Mouse (Mus musculus) ES-Bruce4 (cell line): ENCODE measurements around the gene Kcnk2.

ENCODE experiments used
- CTCF ChIP-seq: IDR thresholded peaks from one replicate; pipeline ENCODE4 v1.8.1; 2011; ENCODE audit warnings: low read depth, low read length
- POLR2A ChIP-seq: IDR thresholded peaks from one replicate; pipeline ENCODE4 v1.8.1; 2011; ENCODE audit warnings: low read length; ENCODE audit not compliant: insufficient read depth

DNA sequence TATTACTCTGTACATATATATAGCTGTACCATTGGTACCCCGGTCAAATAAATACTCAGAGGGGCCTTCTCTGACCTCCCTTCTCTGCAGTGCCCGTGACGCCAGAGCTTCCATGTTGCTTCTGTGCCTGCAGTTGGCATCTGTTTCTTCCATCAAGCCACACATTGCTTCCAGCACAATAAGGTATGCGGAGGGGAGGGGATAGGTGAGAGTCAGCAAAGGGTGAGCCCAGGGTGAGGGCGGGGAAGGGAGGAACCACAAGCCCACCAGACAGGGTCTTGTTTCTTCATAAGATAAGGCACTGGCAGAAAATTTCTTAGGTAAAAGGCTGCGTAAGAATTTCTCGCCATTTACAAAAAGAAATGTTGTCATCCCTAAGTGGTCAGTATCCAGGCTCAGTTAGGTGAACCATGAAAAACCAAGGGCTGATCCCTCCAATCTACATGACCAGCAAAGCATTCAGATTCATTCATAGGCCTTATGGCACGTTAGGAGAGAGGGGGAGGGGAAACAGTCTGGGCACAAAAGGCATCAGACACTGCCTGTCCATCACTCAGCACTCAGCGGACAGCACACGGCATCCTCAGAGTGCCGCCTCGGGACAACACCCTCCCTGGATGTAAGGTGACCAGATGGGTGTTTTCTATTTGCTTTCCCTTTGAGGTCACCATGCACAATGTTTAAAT is 192.9 kb downstream of the Kcnk2 start:
- no peak for TF ChIP-seq CTCF
- no peak for TF ChIP-seq POLR2A
